Mouse (Mus musculus) heart, adult 8-10 months (tissue): Measurements from ENCODE around the gene Gpr149. TPM values are rescaled to one million over a fixed set of nuclear protein-coding genes. Genes with fewer than 3 reads are reported as not detected.
A peak's percentile ranks its signal among the peaks of the same experiment; 100 is the strongest.

Source experiments
- DNase-seq: peaks from one replicate; pipeline ENCODE4 v3.0.0; 2022; ENCODE audit warnings: low spot score
- total RNA-seq, 4 experiments: library from RNA; stranded (reverse); gene quantifications; 2 replicates each; pipeline ENCODE4 v1.2.4; 2022

The Gpr149 gene
- not detected for total RNA-seq

DNA sequence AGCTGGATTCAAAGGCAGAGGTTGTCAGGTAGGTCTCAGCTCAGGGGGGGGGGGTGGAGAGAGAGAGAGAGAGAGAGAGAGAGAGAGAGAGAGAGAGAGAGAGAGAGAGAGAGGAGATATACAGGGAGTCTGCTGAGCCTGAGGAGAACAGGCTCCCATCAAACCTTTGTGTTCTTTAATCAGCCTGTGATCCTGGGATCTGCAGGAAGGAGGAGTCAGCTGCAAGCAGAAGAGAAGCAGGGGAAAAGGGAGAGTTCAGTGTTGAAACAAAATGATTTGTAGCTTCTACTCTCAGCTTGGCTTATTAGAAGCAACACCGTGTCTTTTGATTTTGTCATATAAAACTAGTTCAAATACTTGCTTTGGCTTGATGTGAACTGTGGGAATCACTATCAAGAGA is at the start of gene Gpr149:
Gene Gpr149, minus strand, starts transcription at position 168 of the 400 bp plus-strand sequence.
- DNase-seq, result no peak

DNA sequence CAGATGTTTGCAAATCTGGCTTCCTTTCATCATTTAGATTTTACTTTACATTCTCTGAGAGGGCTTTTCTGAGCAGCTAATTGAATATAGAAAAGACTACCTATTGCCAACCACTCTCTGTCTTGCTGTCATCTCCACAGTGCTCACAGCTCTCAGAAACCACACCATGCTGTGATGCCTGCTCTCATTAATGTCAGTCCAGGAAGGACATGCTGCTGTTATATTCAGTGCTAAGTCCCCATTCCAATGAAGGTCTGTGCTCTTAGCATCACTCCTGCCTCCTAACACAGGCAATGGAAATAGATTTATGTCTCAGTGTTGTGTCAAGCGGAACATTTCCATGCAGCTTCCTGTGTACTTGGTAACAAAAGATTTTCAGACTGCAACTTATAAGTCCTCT is 45.6 kb upstream of the Gpr149 start:
- no peak for DNase-seq

DNA sequence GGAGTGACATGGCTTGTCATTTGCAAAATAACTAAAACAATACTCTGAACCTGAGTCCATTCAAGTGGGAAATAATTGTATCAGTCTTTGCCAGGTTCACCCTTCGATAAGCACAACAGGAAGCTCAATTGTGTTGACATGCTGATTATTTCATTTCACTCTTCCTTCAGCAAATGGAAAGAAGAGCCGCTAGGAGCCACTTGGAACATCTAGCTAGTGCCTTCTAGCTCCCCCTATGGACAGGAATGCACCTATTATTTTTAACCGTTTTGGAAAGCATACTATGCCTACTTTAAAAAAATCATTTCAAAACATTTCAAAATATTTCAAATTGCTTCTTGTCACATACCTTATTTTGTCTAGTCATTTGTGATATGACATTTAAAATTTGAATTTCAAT is 5.9 kb upstream of the Gpr149 start:
- no peak for DNase-seq

DNA sequence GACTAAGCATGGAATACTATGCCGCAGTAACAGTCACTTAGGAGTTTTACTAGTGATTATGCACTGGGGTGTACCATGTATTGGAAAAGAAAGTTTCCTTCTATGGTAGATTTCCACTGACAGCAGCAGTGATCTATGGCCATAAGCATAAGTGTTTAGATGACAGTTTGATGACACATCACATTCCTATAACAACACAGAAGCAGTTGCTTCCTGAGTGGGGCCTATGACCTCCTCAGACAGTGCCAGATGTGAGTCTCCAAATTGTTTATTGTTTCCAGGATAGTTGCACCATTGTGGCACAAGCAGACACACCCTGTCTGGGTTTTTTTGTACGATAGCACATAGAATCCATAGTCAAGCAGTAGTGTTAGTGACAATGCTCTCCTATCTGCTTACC is 991 bp upstream of the Gpr149 start:
- no peak for DNase-seq

DNA sequence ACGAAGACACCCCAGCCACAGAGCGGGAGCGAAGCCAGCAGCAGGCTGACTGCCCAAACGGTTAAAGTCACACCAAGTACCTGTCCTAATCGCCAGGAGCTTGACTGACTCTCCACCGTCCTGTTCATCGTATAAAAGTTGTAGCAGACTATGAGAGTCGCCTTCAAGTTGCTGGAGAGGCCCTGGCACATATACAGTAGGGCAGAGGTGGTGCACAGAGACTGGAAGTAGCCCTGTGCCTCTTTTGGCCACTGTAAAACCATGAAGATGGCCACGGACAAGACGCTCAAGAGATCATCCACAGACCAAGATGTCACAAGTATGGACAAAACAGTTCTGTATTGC is 921 bp downstream of the Gpr149 start:
- DNase-seq, result no peak

DNA sequence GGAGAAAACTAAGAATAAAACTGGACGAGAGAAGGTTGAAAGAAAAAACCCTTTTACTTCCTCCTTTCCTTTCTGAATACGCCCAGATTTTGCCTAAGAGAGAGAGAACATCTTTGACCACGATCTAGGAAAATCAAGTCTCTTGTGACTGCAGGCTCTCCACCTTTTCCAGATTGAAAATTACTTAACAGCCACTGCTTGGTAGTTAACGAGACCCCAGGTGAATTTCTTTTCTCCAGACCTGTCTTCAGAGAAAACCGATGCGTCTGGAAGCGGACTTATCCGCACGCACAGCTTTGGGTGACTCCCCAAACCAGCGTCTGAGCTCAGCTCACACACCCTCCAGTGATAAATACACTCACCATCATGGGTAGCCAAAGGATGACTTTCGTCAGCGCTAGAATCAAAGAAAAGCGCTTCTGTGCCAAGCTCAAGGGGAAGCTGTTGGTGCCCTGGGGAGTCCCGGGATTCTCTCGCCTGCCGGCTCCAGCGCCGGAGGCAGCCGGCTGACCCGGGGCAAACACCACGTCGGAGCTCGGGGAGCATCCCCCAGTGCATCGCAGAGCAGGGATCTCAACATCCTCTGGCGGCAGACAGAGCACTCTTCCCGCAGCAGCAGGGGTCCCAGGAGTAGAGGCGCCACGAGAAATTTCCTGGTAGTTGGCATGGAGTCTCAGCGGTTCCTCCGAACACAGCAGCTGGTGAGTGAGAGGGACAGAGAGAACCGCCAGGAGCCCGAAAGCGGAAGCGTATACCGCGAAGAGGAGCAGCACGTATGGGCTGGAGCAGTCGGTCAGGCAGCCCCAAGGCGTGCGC is 1.5 kb downstream of the Gpr149 start:
- DNase-seq, result no peak

DNA sequence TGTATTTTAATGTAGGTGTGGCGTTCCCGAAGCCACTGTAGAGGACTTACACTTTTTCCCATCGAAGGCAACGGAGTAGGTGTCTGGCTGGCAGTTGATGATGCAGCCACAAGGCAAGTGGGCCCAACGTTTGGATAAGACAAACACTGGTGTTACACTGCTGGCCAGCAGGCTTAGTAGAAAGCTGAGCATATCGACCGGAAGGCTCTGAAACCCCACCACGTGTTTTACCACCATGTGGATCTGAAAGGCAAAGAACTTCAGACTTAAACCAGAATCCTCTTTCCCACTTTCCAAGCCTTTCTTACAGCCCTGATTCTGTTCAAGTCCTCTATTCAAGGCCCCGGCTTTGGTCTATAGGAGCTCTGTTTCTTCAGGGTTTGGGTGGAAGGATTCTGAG is 2.5 kb downstream of the Gpr149 start:
- DNase-seq, result no peak

DNA sequence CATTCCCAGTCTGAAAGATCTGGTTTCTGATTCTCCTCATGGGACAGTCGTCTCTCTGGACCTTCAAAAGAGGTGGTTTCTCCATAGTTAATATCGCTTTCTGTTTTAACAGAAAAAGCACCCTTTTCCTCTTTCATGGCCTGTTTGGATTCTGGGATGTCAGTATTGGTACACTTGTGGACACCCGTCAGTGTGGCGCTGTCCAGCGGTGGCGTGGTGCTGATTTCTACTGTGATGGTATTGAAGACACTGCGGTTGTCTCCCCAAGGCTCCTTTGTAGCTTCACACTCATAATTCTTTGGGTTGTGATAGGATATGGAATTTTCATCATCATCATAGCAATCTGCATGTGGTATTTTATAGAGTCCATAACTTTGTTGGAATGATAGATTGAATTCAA is 10.1 kb downstream of the Gpr149 start:
- no peak for DNase-seq

DNA sequence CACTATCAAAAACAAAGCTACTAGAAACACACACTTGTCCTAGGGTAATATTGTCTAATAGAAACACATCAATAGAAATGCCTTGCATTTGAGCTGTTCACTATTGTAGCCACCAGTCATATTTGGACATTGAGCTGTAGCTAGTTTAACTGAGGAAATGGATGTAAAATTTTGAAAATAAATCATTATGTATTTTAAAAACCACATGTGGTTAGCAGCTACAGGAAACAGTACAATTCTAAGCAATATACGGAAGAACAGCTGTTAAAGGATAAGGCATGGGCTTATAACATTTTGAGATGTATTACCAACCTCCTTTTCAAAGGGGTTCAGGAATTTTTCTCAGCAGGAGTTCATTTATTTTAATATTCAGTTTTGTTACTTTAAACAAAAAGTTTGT is 19.9 kb downstream of the Gpr149 start:
- DNase-seq, result no peak

DNA sequence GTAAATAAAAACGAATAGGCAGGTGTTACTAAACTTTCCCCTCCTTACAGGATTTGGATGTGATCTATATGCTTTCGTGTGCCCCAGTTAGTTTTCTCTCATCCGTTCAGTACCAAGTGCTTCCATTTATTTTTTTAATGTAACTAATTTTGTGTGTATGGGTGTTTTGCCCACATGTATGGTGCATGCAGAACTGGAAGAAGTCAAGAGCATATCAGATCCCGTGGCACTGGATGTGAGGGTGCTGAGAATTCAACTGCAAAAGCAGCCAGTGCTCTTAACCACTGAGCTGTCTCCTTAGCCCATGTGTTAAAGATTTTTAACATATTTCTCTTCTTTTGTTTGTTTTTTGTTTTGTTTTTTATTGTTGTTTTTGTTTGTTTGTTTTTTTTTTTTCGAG is 77.3 kb downstream of the Gpr149 start:
- DNase-seq, result no peak

DNA sequence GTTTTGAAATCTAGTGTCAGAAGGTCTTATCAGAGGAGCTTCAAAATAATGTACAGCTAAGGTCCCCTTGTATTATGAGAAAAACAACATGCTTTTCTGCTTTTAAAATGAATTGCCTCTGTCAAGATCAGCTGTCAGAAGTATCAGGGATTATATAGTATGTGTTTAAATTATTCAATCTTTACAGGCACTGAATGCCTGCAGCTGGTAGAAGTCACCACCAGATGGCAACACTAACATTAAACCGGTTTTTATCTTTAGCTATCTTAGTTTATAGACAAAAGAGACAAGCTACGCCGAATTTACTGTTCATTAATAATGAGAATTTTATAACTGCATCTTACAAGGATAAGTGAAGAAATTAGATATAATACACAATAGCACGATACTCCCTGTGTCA is 77.8 kb downstream of the Gpr149 start:
- no peak for DNase-seq

DNA sequence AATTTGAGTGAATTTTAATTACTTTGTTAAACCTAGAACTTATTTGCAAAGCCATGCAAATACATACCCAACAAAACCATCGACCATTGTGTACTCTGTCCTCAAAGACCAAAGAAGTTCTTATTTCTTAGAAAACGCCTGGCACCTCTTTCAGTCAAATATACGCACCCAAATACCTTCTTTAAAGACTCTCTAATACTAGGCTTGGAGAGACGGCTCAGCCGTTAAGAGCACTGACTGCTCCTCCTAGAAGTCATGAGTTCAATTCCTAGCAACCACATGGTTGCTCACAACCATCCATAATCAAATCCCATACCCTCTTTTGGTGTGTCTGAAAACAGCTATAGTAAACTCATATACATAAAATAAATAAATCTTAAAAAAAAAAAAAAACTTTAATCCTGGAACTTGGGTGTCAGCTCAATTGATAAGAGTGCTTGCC is 97.7 kb downstream of the Gpr149 start:
- DNase-seq, result no peak

DNA sequence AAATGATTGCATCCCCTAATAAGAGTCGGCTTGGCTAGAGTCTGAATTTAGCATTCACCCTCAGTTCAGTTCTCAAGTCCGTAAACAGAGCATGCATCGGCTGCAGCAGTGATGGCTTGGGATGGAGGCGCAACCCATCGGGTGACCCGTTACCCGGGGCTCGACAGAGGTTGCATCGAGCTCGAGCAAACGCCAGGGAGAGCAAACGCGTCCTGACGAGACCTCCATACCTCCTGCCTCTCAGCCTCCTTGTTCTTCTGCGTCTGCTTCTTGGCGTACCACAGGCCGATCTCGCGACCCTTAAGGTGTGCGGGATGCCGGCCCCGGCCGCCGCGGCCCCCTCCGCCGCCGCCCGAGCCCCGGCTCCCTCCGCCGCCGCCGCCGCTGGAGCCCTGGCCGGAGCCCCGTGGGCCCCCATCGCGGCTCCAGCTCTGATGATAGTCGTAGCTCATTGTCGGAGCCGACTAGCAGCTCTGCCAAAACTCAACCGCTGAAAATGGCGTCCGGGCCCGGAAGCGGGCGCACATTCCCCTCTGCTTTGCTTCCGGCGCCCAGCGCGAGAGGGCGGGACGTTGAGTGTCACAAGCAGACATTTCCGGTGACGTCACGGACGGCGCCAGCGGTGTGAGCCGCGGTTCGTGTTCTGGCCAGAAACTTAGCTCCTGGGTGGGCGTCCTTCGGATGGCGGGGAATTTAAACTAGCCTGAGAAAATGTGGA is 98.3 kb downstream of the Gpr149 start, which contains the start of gene Dhx36:
Gene Dhx36, minus strand, starts transcription at position 517 of the 718 bp plus-strand sequence.
- peak; percentile 96 for DNase-seq

DNA sequence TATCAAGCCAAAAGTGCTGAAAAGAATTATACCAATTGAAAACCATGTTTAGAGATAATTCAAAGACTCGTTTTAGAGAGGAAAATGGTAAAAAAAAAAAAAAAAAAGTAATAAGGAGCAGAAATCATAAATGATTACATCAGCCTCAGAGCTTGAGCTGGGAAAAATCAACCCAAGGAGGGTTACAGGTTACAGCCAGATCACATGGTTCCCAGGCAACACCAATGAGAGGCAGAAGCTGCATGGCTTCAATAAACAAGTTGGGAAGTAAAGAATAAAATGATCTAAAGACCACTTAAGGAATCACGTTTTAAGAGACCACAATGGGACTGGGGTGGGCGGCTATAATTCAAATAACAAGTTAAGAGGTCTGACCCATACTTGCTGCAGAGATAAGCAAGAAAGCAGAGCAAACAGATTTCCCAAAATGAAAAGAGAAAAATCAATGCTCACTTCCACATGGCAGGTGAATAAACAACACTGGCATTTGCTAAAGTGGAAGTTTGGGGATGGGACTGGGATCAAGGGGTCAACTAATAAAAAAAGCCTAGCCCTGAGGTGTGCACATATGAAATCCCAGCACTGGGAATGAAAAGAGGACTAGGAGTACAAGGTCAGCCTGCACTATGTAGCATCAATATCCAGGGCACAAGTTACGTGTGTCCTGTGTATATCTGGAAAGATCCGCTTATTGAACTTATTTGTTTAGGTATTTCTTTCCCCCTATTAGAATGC is 99.6 kb downstream of the Gpr149 start:
- DNase-seq, result no peak

DNA sequence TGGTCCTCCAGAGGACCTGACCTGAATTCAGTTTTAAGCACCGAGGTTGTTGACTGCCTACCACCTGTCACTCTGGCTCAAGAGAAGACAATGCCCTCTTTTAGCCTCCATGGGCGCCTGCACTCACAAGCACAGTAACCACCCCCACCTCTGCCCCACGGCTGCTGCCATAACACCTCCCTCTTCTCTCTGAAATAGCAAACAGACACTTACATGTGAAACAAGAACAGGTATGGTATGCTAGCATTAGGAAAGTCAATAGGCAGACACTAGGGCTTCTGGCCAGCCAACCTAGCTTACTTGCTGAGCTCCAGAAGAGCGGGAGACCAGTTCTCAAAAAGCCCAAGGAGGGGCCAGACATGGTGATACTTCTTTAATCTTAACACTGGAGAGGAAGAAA is 105.6 kb downstream of the Gpr149 start:
- DNase-seq, result no peak

DNA sequence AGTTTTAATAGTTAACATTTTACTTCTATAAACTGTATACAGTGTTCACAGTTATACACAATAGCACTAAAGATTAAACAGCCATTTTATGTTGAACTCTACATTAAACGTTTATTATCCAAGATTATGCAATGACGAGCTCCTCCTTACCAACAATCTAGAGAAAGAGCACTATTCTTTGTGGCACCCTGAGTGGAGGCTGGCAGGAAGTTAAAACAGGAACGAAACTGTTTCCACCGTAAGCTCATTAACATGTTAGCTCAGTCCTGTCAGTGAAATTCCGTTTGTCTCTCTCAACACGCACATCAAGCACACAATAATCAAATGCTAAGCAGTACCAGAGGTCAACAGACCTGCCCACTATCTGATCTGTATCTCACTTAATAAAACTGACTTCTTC is 112.4 kb downstream of the Gpr149 start:
- no peak for DNase-seq

DNA sequence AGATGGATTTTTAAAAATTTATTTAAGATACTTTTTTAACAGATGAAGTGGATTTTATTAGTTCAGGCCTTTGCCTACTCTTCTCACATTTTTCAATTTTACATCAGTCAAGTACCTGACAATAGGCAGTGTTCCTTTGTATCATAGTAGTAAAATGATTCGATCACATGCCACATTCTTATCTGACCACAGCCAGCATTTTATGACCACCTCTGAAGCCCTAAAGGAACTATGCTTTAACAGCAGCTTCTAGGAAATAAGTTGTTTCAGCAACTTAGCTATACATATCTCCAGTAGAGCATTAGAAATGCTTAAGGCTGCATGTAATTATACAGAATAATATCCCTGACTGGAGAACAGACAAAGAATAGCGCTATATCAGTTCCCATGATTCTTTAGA is 120.6 kb downstream of the Gpr149 start:
- DNase-seq, result no peak

Other genes starting within 250 kb of the Gpr149 start
- 10 to 100 TPM; 13.8 to 18.9 (median 16.7) TPM for gene Dhx36, start 98.1 kb downstream of the Gpr149 start, total RNA-seq